Mouse (Mus musculus): Measurements from ENCODE around the gene Lat2. TPM values are rescaled to one million over a fixed set of nuclear protein-coding genes. Genes with fewer than 3 reads are reported as not detected.

Gene Lat2
- polyA plus RNA-seq (2017; shearing (Covaris generic)), result 0.71 TPM

DNA sequence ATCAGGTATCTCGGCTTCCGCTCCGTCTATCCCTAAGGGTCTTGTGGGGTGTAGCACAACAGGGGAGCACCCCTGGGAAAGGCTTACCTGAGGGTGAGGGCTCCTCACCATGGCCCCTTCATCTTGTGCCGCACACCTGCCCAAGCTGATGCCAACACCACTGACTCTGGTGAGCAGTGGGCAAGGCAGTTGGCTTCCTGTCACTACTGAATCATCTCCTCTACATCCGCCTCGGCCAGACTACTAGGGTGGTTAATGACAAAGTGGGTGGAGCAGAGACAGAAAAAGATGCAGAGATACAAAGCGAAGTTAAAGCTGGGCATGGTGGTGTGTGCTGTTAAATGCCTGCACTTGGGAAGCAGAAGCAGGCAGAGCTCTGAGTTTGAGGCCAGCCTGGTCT lies at the start of gene Lat2:
Gene Lat2, minus strand, starts transcription at position 224 of the 400 bp plus-strand sequence.

DNA sequence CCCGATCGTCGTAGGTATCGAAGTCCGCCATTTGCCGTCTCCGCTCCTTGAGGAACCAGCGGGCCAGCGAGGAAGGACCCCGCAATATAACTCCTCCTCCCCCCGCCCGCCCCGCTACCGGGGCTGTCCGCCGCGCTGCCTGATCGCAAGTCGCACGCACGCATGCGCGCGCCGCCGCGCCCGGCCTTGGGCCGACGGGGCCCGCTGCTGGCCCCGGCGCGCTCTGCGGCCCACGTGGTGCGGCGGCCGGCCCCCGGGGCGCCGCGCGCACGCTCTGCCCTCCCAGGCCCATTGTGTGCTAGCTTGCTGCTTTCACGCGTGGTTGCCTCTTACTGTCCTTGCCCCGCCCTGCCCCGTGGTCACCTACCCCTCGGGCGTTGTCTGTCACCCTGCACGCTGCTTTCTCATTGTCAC lies 24.5 kb upstream of the Lat2 start, which contains the start of gene Eif4h:
Gene Eif4h, minus strand, starts transcription at position 222 of the 414 bp plus-strand sequence.

DNA sequence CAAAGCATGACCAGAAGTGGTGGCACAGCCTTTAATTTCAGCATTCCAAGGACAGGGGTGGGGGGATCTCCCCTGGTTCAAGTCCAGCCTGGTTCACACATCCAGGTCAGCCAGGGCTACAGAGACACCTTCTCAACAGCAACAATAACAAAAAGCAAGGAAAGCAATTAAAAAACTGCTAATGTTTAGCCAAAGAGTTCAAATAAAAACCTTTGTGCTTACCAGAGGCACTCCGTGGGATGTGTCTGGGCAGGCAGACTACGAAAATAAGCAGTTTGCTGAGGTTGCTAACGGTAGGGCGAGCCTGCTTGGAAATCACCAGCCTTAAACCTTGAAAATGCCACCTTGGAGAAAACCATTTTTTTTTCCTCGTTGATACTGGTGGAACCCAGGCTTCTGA lies 33.7 kb downstream of the Lat2 start, which contains the start of gene Rfc2:
Gene Rfc2, plus strand, starts transcription at position 221 of the 400 bp plus-strand sequence.

DNA sequence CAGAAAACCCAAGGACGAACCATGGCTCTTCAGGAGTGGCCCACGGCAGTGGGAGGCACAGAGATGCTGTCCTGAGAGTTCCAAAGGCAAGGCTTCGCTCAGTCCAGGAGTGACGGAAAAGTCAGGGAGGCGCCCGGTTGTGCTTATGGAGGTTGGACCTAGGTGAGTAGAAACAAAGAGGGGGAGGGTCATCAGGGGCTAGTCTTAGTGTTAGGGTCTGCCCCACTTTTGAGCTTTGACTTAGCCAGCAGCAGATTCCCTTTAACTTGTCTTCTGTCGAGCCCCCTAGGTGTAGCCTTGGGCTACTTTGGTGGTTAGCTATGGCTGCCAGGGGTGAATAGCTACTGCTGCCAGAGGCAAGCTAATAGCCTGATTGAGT lies 54.8 kb downstream of the Lat2 start, which contains the start of gene Syna:
Gene Syna, minus strand, starts transcription at position 101 of the 379 bp plus-strand sequence.

DNA sequence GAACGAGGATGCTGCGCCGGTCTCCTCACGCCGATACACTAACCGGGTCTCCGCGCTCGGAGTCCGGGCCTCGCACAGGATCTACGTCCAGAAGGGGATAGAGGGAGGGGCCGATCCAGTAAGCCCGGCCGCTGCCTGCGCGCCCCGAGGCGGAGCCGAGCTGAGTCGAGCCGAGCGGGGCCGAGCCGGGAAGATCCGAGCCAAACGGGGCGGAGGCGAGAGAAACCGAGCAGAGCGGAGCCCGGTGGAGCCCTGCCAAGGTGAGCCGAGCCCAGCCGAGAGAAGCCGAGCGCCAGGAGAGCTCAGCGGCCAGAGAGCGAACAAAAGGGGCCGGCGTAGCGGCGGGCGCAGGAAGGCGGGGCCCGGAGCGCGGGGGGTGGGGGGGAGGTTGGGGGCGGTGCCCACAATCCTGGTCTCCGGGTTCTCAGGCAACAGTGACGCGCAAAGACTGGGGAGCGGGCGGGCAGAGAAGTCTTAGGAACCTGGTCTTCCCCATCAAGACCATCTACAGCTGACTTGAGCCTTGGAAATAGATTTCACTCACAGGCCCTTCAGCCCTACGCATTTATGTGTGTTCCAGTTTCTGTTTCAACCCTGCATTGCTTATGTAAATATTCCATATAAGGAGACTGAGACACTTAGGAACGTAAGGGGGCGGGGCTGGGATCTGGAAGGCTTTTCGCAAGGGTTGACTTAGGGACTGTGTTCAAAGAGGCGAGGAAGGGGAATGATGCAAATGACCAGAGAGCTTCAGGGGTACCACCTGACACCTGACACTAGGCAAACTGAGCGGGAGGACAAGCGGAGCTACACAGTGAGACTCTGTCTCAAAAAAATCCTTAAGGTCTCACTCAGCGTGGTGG lies 62.5 kb downstream of the Lat2 start, which contains the start of gene Clip2:
Gene Clip2, minus strand, starts transcription at position 325 of the 863 bp plus-strand sequence.

Other genes starting within 250 kb of the Lat2 start
- 26.0 TPM for gene Gtf2ird1, start 158.3 kb downstream of the Lat2 start, polyA plus RNA-seq (2017; shearing (Covaris generic))
- gene Clip2, start 62.6 kb downstream of the Lat2 start, polyA plus RNA-seq (2017; shearing (Covaris generic)), result 1.2 TPM
- gene Syna, start 54.9 kb downstream of the Lat2 start, polyA plus RNA-seq (2017; shearing (Covaris generic)), result not detected
- 117 TPM for gene Rfc2, start 33.7 kb downstream of the Lat2 start, polyA plus RNA-seq (2017; shearing (Covaris generic))
- gene Eif4h, start 24.5 kb upstream of the Lat2 start, polyA plus RNA-seq (2017; shearing (Covaris generic)), result 241 TPM
- 15.4 TPM for gene Limk1, start 73.6 kb upstream of the Lat2 start, polyA plus RNA-seq (2017; shearing (Covaris generic))
- gene Eln, start 132.3 kb upstream of the Lat2 start, polyA plus RNA-seq (2017; shearing (Covaris generic)), result not detected

Measured in naive thymus-derived CD4-positive, alpha-beta T cell, adult 5 months (primary cell).